Mouse (Mus musculus) heart, postnatal 0 days (tissue): ENCODE results near the gene Mrgpra2a.
"Not testable (repeated sequence)": the region's sequence is repeated elsewhere in the genome, so short reads cannot be mapped to it uniquely, and the experiment has no call there.

Experiments
- CTCF ChIP-seq: IDR thresholded peaks from 2 replicates; pipeline ENCODE4 v1.5.1; 2016; ENCODE audit warnings: antibody characterized with exemption, control low read depth, low read depth
- EP300 ChIP-seq: IDR thresholded peaks from 2 replicates; pipeline ENCODE4 v1.6.1; 2016; ENCODE audit warnings: antibody characterized with exemption, low read depth

DNA sequence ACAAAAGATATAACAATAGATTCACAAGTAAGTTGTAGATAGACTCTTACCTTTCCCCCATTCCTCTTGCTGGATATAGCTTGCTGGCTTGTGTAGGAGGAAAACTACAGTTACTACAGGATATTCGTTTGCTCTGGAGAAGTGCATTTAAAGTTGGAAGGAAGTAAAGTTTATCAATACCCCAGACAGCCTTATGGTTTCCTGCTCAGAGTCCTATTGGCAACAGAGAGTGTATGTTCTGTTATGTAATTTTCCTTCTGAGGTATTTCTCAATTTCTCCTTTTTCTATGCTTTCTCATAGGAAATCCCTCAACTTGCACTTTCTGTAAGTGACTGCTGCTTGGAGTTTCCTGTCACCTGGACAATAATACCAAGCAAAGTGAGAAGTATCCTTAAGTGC, 37.5 kb upstream of the Mrgpra2a start:
- TF ChIP-seq CTCF, EP300: not testable (repeated sequence)
